Mouse (Mus musculus) inflammation-experienced regulatory T-cells, adult 6 months (primary cell): ENCODE measurements around the gene Tubg1. TPM values are rescaled to one million over a fixed set of nuclear protein-coding genes. Genes with fewer than 3 reads are reported as not detected.

Source experiments
- ATAC-seq: one replicate; pipeline ENCODE4 v1.8.0; 2017
- polyA plus RNA-seq, 3 experiments: library from polyadenylated mRNA; unstranded; fragments of 100-300 nt; shearing (Covaris generic); gene quantifications; one replicate each; pipeline ENCODE4 v1.2.1; 2017

Tubg1 gene
- polyA plus RNA-seq, 3 experiments from 2014 or later = 24.7 to 32.4 (median 24.7) TPM

- ATAC-seq = no peak
Measured at GRCm38 (mm10) chr11:101167211-101167962, 47.6 kb downstream of the Tubg1 start.

GRCm38 (mm10) chr11:101167963-101168300, 48.2 kb downstream of the Tubg1 start:
- no peak for ATAC-seq

- ATAC-seq = no peak
Measured at GRCm38 (mm10) chr11:101168301-101168980, 48.7 kb downstream of the Tubg1 start.

- ATAC-seq = no peak
Measured at GRCm38 (mm10) chr11:101169301-101170107, 49.8 kb downstream of the Tubg1 start.

DNA sequence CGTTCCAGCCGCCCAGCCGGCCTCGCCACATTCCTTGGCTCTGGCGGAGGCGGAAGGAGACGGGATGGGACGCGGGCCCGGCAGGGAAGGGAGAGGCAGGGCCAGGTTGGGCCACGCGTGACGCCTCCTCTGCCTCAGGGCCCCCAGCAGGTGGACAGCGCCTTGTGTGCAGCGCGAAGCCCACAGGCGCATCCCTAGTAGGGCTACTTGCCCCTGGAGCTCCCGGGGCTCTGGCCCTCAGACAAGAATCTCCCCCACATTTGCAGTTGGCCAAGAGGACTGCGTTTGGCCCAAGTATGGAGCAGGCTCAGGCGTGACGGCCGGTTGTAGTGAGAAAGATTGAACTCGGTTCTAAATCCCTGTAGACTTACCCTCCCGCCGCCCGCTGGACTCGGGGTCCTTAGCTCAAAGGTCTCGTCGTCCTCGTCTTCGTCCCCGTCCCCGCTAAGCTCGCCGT, 50.6 kb downstream of the Tubg1 start, which contains the start of gene Cntnap1:
Cntnap1 (plus strand) TSS at position 170 of the 457 bp plus-strand sequence.
- ATAC-seq = no peak

- ATAC-seq = peak; percentile 20
Measured at GRCm38 (mm10) chr11:101170811-101171610, 51.3 kb downstream of the Tubg1 start, which contains the start of gene Plekhh3. Plekhh3 (minus strand) TSS chr11:101171351.

DNA sequence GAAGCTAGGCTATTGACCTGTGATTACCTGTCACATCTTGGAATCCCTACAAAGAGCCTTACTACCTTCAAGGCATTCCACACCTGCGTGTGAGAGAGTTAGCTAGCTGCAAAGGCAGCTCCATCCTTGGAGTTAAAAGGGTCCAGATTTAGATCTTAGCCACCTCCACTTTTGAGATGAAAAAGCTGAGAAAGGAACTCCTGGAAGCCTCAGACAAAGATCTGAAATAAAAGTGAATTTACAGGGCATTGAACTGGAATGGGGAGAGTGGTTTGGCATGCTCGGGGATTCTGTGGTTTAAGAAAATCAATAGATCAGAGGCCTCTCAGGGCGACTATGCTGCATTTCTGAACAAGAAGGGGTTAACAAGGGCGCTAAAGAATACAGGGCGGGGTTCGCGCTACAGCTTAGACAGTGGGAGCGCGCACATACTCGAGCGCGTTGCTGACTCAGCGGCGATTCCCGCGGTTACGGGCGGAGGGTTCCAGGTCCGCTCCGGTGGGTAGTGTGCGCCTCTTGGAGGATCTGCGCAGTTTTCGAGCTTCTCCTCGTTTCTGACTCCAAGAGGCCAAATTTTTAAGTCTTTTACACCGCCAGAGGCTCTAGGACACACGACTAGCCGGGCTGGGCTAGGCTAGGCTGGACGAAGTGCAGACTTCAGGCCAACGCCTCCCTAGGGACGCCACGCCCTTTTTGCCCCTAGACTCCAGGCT, 52.1 kb downstream of the Tubg1 start:
- no peak for ATAC-seq

GRCm38 (mm10) chr11:101172434-101172815, 52.7 kb downstream of the Tubg1 start:
- no peak for ATAC-seq

GRCm38 (mm10) chr11:101173112-101173511, 53.4 kb downstream of the Tubg1 start:
- no peak for ATAC-seq

DNA sequence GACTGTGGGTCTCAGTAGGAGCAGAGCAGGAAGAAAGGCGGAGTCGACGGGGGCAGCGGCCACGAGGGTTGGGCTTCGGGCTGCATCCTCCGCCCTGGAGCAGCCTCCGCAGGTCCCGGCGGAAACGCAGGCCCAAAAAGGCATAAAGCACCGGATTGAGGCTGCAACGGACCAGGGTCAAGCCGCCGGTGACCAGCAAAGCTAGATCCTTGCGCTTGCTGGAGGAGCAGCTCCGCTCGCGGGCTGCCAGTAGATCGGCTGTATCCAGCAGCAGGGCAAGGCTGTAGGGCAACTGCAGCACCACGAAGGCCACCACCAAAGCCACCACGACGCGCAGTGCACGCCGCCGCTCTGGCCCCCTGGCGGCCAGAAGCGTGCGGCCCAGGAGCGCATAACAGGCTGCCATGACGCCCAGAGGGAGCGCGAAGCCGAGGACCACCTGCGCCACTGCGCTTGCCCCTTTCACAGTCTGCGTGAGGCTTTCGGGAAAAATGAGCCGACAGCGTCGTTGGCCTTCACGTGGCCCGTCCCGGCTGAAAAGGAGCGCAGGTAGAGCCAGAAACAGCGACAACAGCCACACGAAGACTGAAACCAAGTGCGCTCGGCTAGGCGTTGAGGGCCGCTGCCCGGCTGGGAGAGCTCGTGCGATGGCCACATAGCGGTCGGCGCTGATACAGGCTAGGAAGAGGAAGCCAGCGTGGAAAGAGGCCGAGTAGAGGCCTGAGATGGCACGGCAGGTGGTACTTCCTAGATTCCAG, 54.1 kb downstream of the Tubg1 start:
- peak; percentile 84 for ATAC-seq

DNA sequence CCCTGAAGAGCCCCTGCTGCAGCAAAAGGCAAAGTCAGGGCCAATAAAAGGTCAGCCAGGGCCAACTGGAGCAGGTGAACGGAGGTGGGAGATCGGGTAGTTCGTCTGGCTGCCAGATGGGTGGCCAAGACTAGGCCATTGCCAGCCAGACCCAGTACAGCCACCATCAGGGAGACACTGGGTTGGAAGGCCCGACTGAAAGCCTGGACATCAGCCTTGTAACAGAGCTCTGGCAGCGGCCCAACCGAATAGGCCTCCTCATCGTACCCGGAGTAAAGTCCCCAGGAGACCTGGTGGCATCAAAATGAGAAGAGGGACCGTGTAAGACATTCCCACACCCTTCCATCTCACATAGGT, 54.6 kb downstream of the Tubg1 start:
- ATAC-seq = no peak

DNA sequence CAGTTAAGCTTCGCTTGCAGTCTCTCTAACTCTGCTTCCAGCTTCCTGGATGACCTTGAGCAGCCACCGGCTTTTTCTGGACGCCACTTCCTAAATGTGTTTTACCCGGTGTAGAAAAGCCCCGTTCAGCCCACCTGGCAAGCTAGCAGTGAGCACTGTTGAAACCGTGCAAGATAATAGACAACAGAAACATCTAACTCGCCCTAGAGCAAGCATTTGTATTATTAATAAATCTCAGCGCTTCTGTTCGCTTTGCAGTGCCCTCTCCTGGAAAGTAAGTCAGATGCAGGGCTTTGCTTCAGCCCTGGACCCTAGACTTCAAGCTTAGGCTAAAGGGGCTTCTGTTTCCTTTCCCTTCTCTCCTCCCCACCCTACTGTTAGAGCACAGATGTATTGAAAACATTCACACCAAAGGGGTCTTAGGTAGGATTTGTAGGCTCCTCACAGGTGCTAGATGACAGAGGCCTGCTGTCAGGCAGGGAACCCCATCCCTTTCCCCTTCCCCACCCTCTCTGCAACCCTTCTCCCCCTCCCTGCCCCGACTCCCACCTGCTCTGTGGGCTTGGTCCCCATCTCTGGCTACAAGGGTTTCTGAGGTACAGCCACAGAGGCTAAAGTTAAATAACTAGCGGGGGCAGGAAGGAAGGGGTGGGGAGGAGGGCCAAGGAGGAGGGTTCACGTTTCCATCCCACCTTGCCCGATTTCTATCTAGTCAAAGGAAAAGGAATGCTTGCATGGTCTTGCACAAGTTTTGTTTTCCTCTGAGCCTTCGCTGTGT, 55.3 kb downstream of the Tubg1 start, which contains the start of gene Ccr10:
Ccr10 (minus strand) TSS at position 593 of the 778 bp plus-strand sequence.
- no peak for ATAC-seq

GRCm38 (mm10) chr11:101175636-101176116, 55.9 kb downstream of the Tubg1 start:
- ATAC-seq = no peak

Other genes starting within 250 kb of the Tubg1 start
- gene Stat3, start 180.4 kb upstream of the Tubg1 start, polyA plus RNA-seq = 100 to 1,000 TPM in 1 of 3 experiments, 10 to 100 TPM in 2; 79.3 to 111 (median 99.2) TPM
- under 1 TPM in 2 of 3 experiments, not detected in 1; 0.09 to 0.26 TPM for gene Cavin1, start 149.1 kb upstream of the Tubg1 start, polyA plus RNA-seq
- 1 to 10 TPM; 1.3 to 7.7 (median 6.8) TPM for gene Atp6v0a1, start 110.5 kb upstream of the Tubg1 start, polyA plus RNA-seq
- 1 to 10 TPM; 4.4 to 7.3 (median 5.7) TPM for gene Naglu, start 49.9 kb upstream of the Tubg1 start, polyA plus RNA-seq
- under 1 TPM in 1 of 3 experiments, not detected in 2; 0.26 TPM for gene Hsd17b1, start 41.5 kb upstream of the Tubg1 start, polyA plus RNA-seq
- 10 to 100 TPM; 16.5 to 21.0 (median 18.2) TPM for gene Coasy, start 37.4 kb upstream of the Tubg1 start, polyA plus RNA-seq
- 10 to 100 TPM; 61.9 to 74.3 (median 66.5) TPM for gene Mlx, start 32.7 kb upstream of the Tubg1 start, polyA plus RNA-seq
- gene Psmc3ip, start 24.5 kb upstream of the Tubg1 start, polyA plus RNA-seq = 10 to 100 TPM in 1 of 3 experiments, 1 to 10 TPM in 2; 7.7 to 19.7 (median 10.0) TPM
- 10 to 100 TPM; 15.1 to 26.8 (median 21.4) TPM for gene Retreg3, start within 50 bp of the Tubg1 start, polyA plus RNA-seq
- gene Tubg2, start 36.0 kb downstream of the Tubg1 start, polyA plus RNA-seq = 1 to 10 TPM; 1.2 to 1.8 (median 1.5) TPM
- gene Cntnap1, start 50.6 kb downstream of the Tubg1 start, polyA plus RNA-seq = under 1 TPM in 2 of 3 experiments, not detected in 1; 0.09 to 0.15 TPM
- gene Plekhh3, start 51.4 kb downstream of the Tubg1 start, polyA plus RNA-seq = not detected
- under 1 TPM in 2 of 3 experiments, not detected in 1; 0.33 to 0.55 TPM for gene Ccr10, start 55.5 kb downstream of the Tubg1 start, polyA plus RNA-seq
- gene Ezh1, start 106.5 kb downstream of the Tubg1 start, polyA plus RNA-seq = 10 to 100 TPM; 38.0 to 70.6 (median 62.7) TPM
- not detected for gene Ramp2, start 126.1 kb downstream of the Tubg1 start, polyA plus RNA-seq
- gene Vps25, start 133.8 kb downstream of the Tubg1 start, polyA plus RNA-seq = 100 to 1,000 TPM; 134 to 144 (median 138) TPM
- gene Wnk4, start 140.6 kb downstream of the Tubg1 start, polyA plus RNA-seq = 1 to 10 TPM in 1 of 3 experiments, under 1 TPM in 1, not detected in 1; 0.75 to 2.9 TPM
- gene Cntd1, start 159.1 kb downstream of the Tubg1 start, polyA plus RNA-seq = 1 to 10 TPM in 1 of 3 experiments, under 1 TPM in 2; 0.63 to 1.2 (median 0.71) TPM
- 100 to 1,000 TPM; 129 to 132 (median 131) TPM for gene Coa3, start 159.2 kb downstream of the Tubg1 start, polyA plus RNA-seq
- gene Becn1, start 182.3 kb downstream of the Tubg1 start, polyA plus RNA-seq = 10 to 100 TPM; 62.1 to 87.3 (median 74.1) TPM
- 10 to 100 TPM; 25.8 to 37.6 (median 36.8) TPM for gene Psme3, start 196.3 kb downstream of the Tubg1 start, polyA plus RNA-seq
- gene Aoc2, start 205.1 kb downstream of the Tubg1 start, polyA plus RNA-seq = 10 to 100 TPM in 1 of 3 experiments, 1 to 10 TPM in 2; 2.5 to 12.3 (median 4.9) TPM
- gene Aoc3, start 210.7 kb downstream of the Tubg1 start, polyA plus RNA-seq = not detected
- not detected for gene G6pc, start 247.6 kb downstream of the Tubg1 start, polyA plus RNA-seq